Mouse (Mus musculus): ENCODE measurements around the gene Sipa1. TPM values are rescaled to one million over a fixed set of nuclear protein-coding genes. Genes with fewer than 3 reads are reported as not detected.

The Sipa1 gene
- total and polyA plus RNA-seq, 3 experiments: 19.9 to 37.7 (median 23.5) TPM

DNA sequence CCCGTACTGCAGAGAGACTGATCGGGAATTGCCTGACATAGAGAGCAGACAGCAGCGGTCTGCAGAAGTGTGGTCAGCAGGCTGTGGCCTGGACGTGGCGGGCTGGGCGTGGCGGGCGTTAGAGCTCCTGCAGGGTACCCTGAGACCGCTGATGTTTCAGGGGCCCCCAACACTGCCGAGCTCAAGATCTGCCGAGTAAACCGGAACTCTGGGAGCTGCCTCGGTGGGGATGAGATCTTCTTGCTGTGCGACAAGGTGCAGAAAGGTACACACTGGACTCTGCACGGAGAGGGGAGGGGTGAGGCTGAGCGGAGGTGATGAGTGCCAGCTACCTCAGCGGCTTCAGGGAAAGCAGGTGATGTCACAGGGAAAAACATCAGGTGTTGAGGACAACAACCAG, 22.5 kb downstream of the Sipa1 start:
- no peak overlapping the region for H3K4me3 ChIP-seq
- peaks cover 4% of the 10 kb centered on the region for H3K36me3 ChIP-seq (ENCODE audit: control insufficient read depth, insufficient read depth, low read length)
- H3K9ac ChIP-seq (ENCODE audit: low read depth, low read length): no peak overlapping the region
- DNase-seq: no peak
- intact Hi-C loops (cut with DNase I): no loop called here
- H3K79me2 ChIP-seq (replicated peaks; ENCODE audit: control insufficient read depth, insufficient read depth, low read length): peaks cover 3% of the 10 kb centered on the region; the same call in 1 of the 2 replicates
- H3K27me3 ChIP-seq (ENCODE audit: control insufficient read depth, insufficient read depth, low read length): no peaks in the 10 kb centered on the region
- TF ChIP-seq POLR2A (IDR thresholded peaks at IDR 0.05; ENCODE audit: insufficient read depth, low read depth, low read length) (no peak), CTCF (IDR thresholded peaks at IDR 0.05) (no peak), EP300 (IDR thresholded peaks at IDR 0.05; ENCODE audit: insufficient read depth, low read depth, low read length) (no peak)
- H3K4me1 ChIP-seq (ENCODE audit: control insufficient read depth, insufficient read depth, low read length): peaks cover 13% of the 10 kb centered on the region
- WGBS: 81% methylated on average over 17 of the region's 17 CpGs
- H3K27ac ChIP-seq: no peak overlapping the region

GRCm38 (mm10) chr19:5640339-5640738, 23.2 kb downstream of the Sipa1 start:
- no peak overlapping the region for H3K9ac ChIP-seq (ENCODE audit: low read depth, low read length)
- TF ChIP-seq CTCF (IDR thresholded peaks at IDR 0.05) (no peak), POLR2A (IDR thresholded peaks at IDR 0.05; ENCODE audit: insufficient read depth, low read depth, low read length) (no peak), EP300 (IDR thresholded peaks at IDR 0.05; ENCODE audit: insufficient read depth, low read depth, low read length) (no peak)
- H3K79me2 ChIP-seq (replicated peaks; ENCODE audit: control insufficient read depth, insufficient read depth, low read length): peaks cover 3% of the 10 kb centered on the region; the same call in 1 of the 2 replicates
- intact Hi-C loops (cut with DNase I): no loop called here
- peaks cover 4% of the 10 kb centered on the region for H3K36me3 ChIP-seq (ENCODE audit: control insufficient read depth, insufficient read depth, low read length)
- H3K4me1 ChIP-seq (ENCODE audit: control insufficient read depth, insufficient read depth, low read length): peaks cover 13% of the 10 kb centered on the region
- no peak overlapping the region for H3K4me3 ChIP-seq
- H3K27ac ChIP-seq: no peak overlapping the region
- no peaks in the 10 kb centered on the region for H3K27me3 ChIP-seq (ENCODE audit: control insufficient read depth, insufficient read depth, low read length)
- peak in 1 of 2 experiments; percentile 13 for DNase-seq
- WGBS: 33% methylated on average over 9 of the region's 9 CpGs

GRCm38 (mm10) chr19:5638416-5639005, 25.0 kb downstream of the Sipa1 start:
- Histone ChIP-seq H3K27ac (peak overlapping the region; percentile 99), H3K27me3 (ENCODE audit: control insufficient read depth, insufficient read depth, low read length) (no peaks in the 10 kb centered on the region), H3K4me1 (ENCODE audit: control insufficient read depth, insufficient read depth, low read length) (peaks cover 13% of the 10 kb centered on the region), H3K79me2 (replicated peaks; ENCODE audit: control insufficient read depth, insufficient read depth, low read length) (peaks cover 3% of the 10 kb centered on the region; the same call in 1 of the 2 replicates), H3K9ac (ENCODE audit: low read depth, low read length) (peak overlapping the region; percentile 99), H3K4me3 (peak overlapping the region; percentile 83), H3K36me3 (ENCODE audit: control insufficient read depth, insufficient read depth, low read length) (peaks cover 4% of the 10 kb centered on the region)
- DNase-seq: peak in 1 of 2 experiments; percentile 8
- WGBS: 86% methylated on average over 18 of the region's 18 CpGs
- intact Hi-C loops (cut with DNase I): no loop called here
- TF ChIP-seq POLR2A (IDR thresholded peaks at IDR 0.05; ENCODE audit: insufficient read depth, low read depth, low read length) (no peak), EP300 (IDR thresholded peaks at IDR 0.05; ENCODE audit: insufficient read depth, low read depth, low read length) (no peak), CTCF (IDR thresholded peaks at IDR 0.05) (no peak)

DNA sequence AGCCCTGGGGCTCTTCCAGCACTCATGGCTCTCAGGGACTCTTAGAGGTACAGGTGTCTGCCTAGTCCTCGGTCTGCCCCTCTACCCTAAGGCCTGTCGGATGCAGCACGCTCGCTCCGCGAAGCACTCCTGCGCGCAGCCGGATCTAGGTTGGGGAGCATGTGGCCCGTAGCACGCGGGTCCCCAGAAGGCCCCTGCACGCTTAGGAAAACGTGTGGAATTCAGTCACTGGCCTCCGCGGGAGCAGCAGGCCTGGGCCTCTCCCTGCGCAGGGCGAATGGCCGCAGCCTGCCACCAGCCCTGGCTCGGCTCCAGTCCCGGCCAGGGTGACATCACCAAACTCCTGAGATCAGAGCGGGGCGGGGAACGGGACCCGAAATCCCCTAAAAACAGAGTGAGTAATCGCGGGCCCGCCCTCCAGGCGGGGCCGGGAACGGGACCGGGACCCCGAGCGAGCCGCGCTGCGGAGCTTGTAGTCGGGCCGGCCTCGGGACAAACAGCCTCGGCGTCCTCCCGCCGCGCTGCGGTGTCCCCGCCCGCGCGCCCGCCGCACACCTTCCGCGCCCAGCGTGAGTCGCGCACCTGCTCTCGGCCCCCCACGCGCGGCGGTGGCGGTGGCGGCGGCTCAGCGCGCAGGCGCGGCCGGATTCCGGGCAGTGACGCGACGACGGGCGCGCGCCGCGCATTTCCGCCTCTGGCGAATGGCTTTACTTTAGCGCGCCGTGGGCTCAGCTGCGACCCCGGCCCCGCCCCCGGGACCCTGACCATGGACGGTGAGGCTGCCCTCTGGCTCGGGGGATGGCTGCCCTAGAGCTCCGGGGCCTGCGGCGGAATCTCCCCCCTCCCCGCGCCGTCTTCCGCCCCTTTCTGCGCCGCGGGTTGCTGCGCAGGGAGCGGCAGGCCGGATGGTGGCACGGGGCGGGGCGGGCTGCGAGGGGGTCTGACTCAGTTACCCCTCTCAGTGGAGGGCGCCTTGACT, 26.1 kb downstream of the Sipa1 start, which contains the start of gene Rela:
TSS of gene Rela (plus strand) at position 415 of the 979 bp plus-strand sequence.
- peaks cover 3% of the 10 kb centered on the region; the same call in 1 of the 2 replicates for H3K79me2 ChIP-seq (replicated peaks; ENCODE audit: control insufficient read depth, insufficient read depth, low read length)
- no peaks in the 10 kb centered on the region for H3K27me3 ChIP-seq (ENCODE audit: control insufficient read depth, insufficient read depth, low read length)
- peaks cover 13% of the 10 kb centered on the region for H3K4me1 ChIP-seq (ENCODE audit: control insufficient read depth, insufficient read depth, low read length)
- WGBS: under 1% methylated on average over 109 of the region's 109 CpGs
- peak within 1 kb of the TSS; percentile 83 for H3K4me3 ChIP-seq
- DNase-seq: peak; percentile 96
- peaks cover 4% of the 10 kb centered on the region for H3K36me3 ChIP-seq (ENCODE audit: control insufficient read depth, insufficient read depth, low read length)
- TF ChIP-seq CTCF (IDR thresholded peaks at IDR 0.05) (no peak), EP300 (IDR thresholded peaks at IDR 0.05; ENCODE audit: insufficient read depth, low read depth, low read length) (0 out of 2 replicates have a peak, but pooled peaks have one; percentile 43), POLR2A (IDR thresholded peaks at IDR 0.05; ENCODE audit: insufficient read depth, low read depth, low read length) (peak; percentile 84)
- H3K9ac ChIP-seq (ENCODE audit: low read depth, low read length): peak within 1 kb of the TSS; percentile 99
- intact Hi-C loops (cut with DNase I): loop anchor here (2.0 kb wide), 4 partner anchors 25 to 69 kb away; partner anchors contain the start of genes Ap5b1 and Sipa1
- H3K27ac ChIP-seq: peak within 1 kb of the TSS; percentile 99

GRCm38 (mm10) chr19:5636571-5637041, 26.9 kb downstream of the Sipa1 start:
- peak; percentile 71 to 76 for DNase-seq
- TF ChIP-seq CTCF (IDR thresholded peaks at IDR 0.05) (no peak), POLR2A (IDR thresholded peaks at IDR 0.05; ENCODE audit: insufficient read depth, low read depth, low read length) (no peak)
- H3K27ac ChIP-seq: peak overlapping the region; percentile 99
- intact Hi-C loops (cut with DNase I): loop anchor here (2.0 kb wide), 4 partner anchors 26 to 68 kb away; partner anchors contain the start of genes Ap5b1 and Sipa1
- peaks cover 4% of the 10 kb centered on the region for H3K36me3 ChIP-seq (ENCODE audit: control insufficient read depth, insufficient read depth, low read length)
- peak overlapping the region; percentile 83 for H3K4me3 ChIP-seq
- H3K79me2 ChIP-seq (replicated peaks; ENCODE audit: control insufficient read depth, insufficient read depth, low read length): peaks cover 3% of the 10 kb centered on the region; the same call in 1 of the 2 replicates
- peak overlapping the region; percentile 99 for H3K9ac ChIP-seq (ENCODE audit: low read depth, low read length)
- H3K4me1 ChIP-seq (ENCODE audit: control insufficient read depth, insufficient read depth, low read length): peaks cover 13% of the 10 kb centered on the region
- no peaks in the 10 kb centered on the region for H3K27me3 ChIP-seq (ENCODE audit: control insufficient read depth, insufficient read depth, low read length)
- WGBS: 18% methylated on average over 12 of the region's 12 CpGs
